Mouse (Mus musculus) C2C12 (cell line): ENCODE results near the gene Plekhg1. TPM values are rescaled to one million over a fixed set of nuclear protein-coding genes. Genes with fewer than 3 reads are reported as not detected.

Experiments used
- H3K27me3 ChIP-seq: one replicate; pipeline ENCODE4 v1.6.1; 2011; ENCODE audit not compliant: control insufficient read depth, insufficient read depth, insufficient read length
- H3K36me3 ChIP-seq: one replicate; pipeline ENCODE4 v1.6.1; 2011; ENCODE audit not compliant: control insufficient read depth, insufficient read depth
- H3K4me3 ChIP-seq: one replicate; pipeline ENCODE4 v1.5.1; 2011; ENCODE audit warnings: mild to moderate bottlenecking, control low read depth; ENCODE audit not compliant: poor library complexity, insufficient read depth, severe bottlenecking
- H3K79me2 ChIP-seq: one replicate; pipeline ENCODE4 v1.6.1; 2011; ENCODE audit not compliant: control insufficient read depth, insufficient read depth
- H3K79me3 ChIP-seq: one replicate; pipeline ENCODE4 v1.6.1; 2011; ENCODE audit warnings: low read depth, control low read depth
- H3ac ChIP-seq: one replicate; pipeline ENCODE3; 2011; ENCODE audit warnings: low read depth; ENCODE audit not compliant: control insufficient read depth, insufficient read length
- CEBPB ChIP-seq: IDR thresholded peaks from one replicate; pipeline ENCODE4 v1.6.1; 2011; ENCODE audit warnings: low read depth, mild to moderate bottlenecking, control low read depth, moderate library complexity
- CTCF ChIP-seq: IDR thresholded peaks from one replicate; pipeline ENCODE4 v1.5.1; 2011; ENCODE audit not compliant: control insufficient read depth, insufficient read depth, insufficient read length
- FOSL1 ChIP-seq: IDR thresholded peaks from one replicate; pipeline ENCODE4 v1.8.0; 2011; ENCODE audit warnings: mild to moderate bottlenecking, low read length; ENCODE audit not compliant: poor library complexity, insufficient read depth, severe bottlenecking
- MAX ChIP-seq: IDR thresholded peaks from one replicate; pipeline ENCODE4 v1.6.1; 2011; ENCODE audit warnings: mild to moderate bottlenecking, control low read depth
- MYOD1 ChIP-seq: IDR thresholded peaks from one replicate; pipeline ENCODE4 v1.6.1; 2011; ENCODE audit warnings: low read depth; ENCODE audit not compliant: control insufficient read depth, insufficient read length
- MYOG ChIP-seq: IDR thresholded peaks from one replicate; pipeline ENCODE4 v1.6.1; 2011; ENCODE audit not compliant: control insufficient read depth, insufficient read length; ENCODE audit errors: extremely low read depth
- USF1 ChIP-seq: IDR thresholded peaks from one replicate; pipeline ENCODE4 v1.6.1; 2011; ENCODE audit warnings: low read depth, mild to moderate bottlenecking, control low read depth, moderate library complexity
- long read RNA-seq, 2 experiments: library from polyadenylated mRNA; unstranded; transcript quantifications; one replicate each; pipeline ENCODE4 v2.0.0; 2019 to 2020
- polyA plus RNA-seq: library from polyadenylated mRNA; unstranded; fragments of >200 nt; fragmentation: generic; extraction: Trizol; gene quantifications from one replicate; pipeline ENCODE4 v1.2.1, GENCODE M21; 2012; ENCODE audit warnings: missing spikeins

Plekhg1 gene
- polyA plus RNA-seq = under 0.01 TPM
- long read RNA-seq, experiment 1 = 0 reads
- long read RNA-seq, experiment 2 = 0 reads

DNA sequence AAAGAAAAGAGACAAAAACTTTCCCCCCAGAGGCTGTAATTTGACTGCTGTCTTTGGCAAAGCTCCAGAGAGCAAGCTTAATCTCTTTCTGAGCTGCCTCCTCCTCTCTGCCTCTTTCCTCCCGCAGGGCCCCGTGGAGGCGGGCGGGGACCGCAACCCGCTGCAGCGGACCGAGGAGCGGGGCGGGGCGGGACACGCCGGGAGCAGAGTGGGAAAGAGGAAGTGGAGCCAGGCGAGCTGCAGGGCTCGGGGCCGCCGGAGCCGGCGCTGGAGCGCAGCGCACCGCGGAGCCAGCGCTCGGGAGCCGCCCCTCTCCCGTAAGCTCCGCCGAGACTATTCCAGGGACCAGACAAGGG is at the start of gene Plekhg1:
Gene Plekhg1, plus strand, starts transcription at position 217 of the 356 bp plus-strand sequence.
- no peaks in the 10 kb centered on the region for H3K36me3 ChIP-seq
- H3K79me3 ChIP-seq = no peaks in the 10 kb centered on the region
- peak within 1 kb of the TSS; percentile 32 for H3ac ChIP-seq
- H3K27me3 ChIP-seq = peaks cover 6% of the 10 kb centered on the region
- no peak within 1 kb of the TSS for H3K4me3 ChIP-seq
- H3K79me2 ChIP-seq = no peaks in the 10 kb centered on the region
- TF ChIP-seq MYOD1 (no peak), MYOG (no peak), FOSL1 (no peak), MAX (no peak), CTCF (no peak), USF1 (no peak), CEBPB (no peak)

GRCm38 (mm10) chr10:3692791-3693190 is 47.4 kb upstream of the Plekhg1 start:
- Histone ChIP-seq H3K27me3 (no peaks in the 10 kb centered on the region), H3K79me3 (no peaks in the 10 kb centered on the region), H3K4me3 (no peak overlapping the region), H3ac (no peak overlapping the region), H3K79me2 (no peaks in the 10 kb centered on the region), H3K36me3 (no peaks in the 10 kb centered on the region)
- no peak for TF ChIP-seq USF1
- TF ChIP-seq FOSL1 = no peak
- no peak for TF ChIP-seq CEBPB
- no peak for TF ChIP-seq MYOG
- TF ChIP-seq MAX = no peak
- TF ChIP-seq MYOD1 = no peak
- TF ChIP-seq CTCF = no peak

GRCm38 (mm10) chr10:3693699-3694280 is 46.4 kb upstream of the Plekhg1 start:
- TF ChIP-seq MAX (no peak), MYOD1 (no peak), CTCF (no peak), FOSL1 (no peak), USF1 (no peak), CEBPB (no peak)
- Histone ChIP-seq H3K27me3 (no peaks in the 10 kb centered on the region), H3K36me3 (no peaks in the 10 kb centered on the region), H3ac (no peak overlapping the region), H3K79me2 (no peaks in the 10 kb centered on the region), H3K4me3 (no peak overlapping the region), H3K79me3 (no peaks in the 10 kb centered on the region)

GRCm38 (mm10) chr10:3695332-3695905 is 44.7 kb upstream of the Plekhg1 start:
- Histone ChIP-seq H3ac (no peak overlapping the region), H3K79me3 (no peaks in the 10 kb centered on the region), H3K79me2 (no peaks in the 10 kb centered on the region), H3K36me3 (no peaks in the 10 kb centered on the region), H3K4me3 (no peak overlapping the region), H3K27me3 (no peaks in the 10 kb centered on the region)
- TF ChIP-seq CEBPB (no peak), USF1 (no peak), MAX (no peak), FOSL1 (no peak), CTCF (no peak), MYOG (no peak), MYOD1 (no peak)

GRCm38 (mm10) chr10:3696727-3697348 is 43.3 kb upstream of the Plekhg1 start:
- Histone ChIP-seq H3K4me3 (no peak overlapping the region), H3K36me3 (no peaks in the 10 kb centered on the region), H3K27me3 (no peaks in the 10 kb centered on the region), H3K79me3 (no peaks in the 10 kb centered on the region), H3K79me2 (no peaks in the 10 kb centered on the region), H3ac (no peak overlapping the region)
- TF ChIP-seq USF1 (no peak), MYOG (no peak)

DNA sequence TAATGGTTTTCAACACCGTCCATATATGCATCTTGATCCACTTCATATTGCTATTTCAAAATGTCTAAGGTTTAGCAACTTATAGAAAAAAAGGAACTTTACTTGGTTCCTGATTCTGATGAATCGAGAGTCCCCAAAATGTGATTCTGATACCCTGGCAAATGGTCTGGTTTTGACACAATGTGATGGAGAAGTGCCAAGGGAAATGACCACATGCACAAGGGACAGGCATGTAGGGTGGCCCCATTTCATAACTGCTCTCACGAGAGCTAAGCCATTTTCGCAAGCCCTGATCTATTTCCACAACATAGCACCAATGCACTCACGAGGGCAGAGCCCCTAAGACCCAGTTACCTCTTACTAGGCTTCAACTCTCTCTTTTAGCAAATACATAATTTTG is 42.7 kb upstream of the Plekhg1 start:
- Histone ChIP-seq H3K4me3 (no peak overlapping the region), H3ac (no peak overlapping the region), H3K79me2 (no peaks in the 10 kb centered on the region), H3K27me3 (no peaks in the 10 kb centered on the region), H3K79me3 (no peaks in the 10 kb centered on the region), H3K36me3 (no peaks in the 10 kb centered on the region)
- no peak for TF ChIP-seq MAX
- no peak for TF ChIP-seq MYOG
- TF ChIP-seq USF1 = no peak
- no peak for TF ChIP-seq MYOD1
- no peak for TF ChIP-seq CTCF
- no peak for TF ChIP-seq FOSL1
- no peak for TF ChIP-seq CEBPB
